Mouse (Mus musculus): Measurements from ENCODE around the gene Ubqln4. TPM values are rescaled to one million over a fixed set of nuclear protein-coding genes. Genes with fewer than 3 reads are reported as not detected.
A peak's percentile ranks its signal among the peaks of the same experiment; 100 is the strongest.

Gene Ubqln4
- total and polyA plus RNA-seq, 3 experiments: 22.8 to 62.2 (median 39.6) TPM

DNA sequence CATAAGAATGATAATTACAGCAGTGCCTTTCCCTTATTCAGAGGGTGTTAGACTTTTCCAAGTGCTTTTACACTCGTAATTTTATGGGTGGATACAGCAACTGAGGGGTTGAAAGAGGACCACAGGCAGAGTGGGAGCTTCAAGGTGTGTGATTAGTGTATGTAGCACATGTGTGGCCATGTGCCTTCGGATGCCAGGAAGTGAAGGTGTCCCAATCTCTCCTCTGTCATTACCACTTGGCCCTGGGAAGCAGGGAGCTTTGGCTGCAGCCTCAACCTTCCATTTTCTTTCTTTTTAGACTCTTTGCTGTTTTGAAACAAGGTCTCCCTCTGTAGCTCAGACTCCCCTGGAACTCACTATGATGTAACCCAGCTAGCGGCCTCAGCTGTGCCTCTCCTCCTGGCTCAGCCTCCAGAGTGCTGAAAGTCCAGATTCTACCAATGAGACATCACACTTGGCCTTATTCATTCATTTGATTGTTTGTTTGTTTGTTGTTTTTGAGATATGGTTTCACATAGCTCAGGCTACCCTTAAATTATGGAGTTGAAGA, 63.5 kb downstream of the Ubqln4 start:
- DNase-seq (ENCODE audit: extremely low read depth): no peak
- Histone ChIP-seq H3K27ac (ENCODE audit: insufficient read depth, low read depth) (no peak overlapping the region), H3K36me3 (replicated peaks in 1 of 2; ENCODE audit: control insufficient read depth in 1 of 2, insufficient read depth in 1 of 2, low read length in 1 of 2) (no peaks in the 10 kb centered on the region), H3K4me3 (replicated peaks in 1 of 3; ENCODE audit: low read depth in 2 of 3, low read length in 2 of 3, poor library complexity in 1 of 3) (no peak overlapping the region), H3K79me2 (replicated peaks; ENCODE audit: control insufficient read depth, extremely low read depth, insufficient read depth, poor library complexity, severe bottlenecking) (peaks cover 10% of the 10 kb centered on the region), H3K9ac (ENCODE audit: insufficient read depth, low read depth) (no peak overlapping the region), H3K4me2 (ENCODE audit: insufficient read depth, low read depth, poor library complexity, severe bottlenecking) (peak overlapping the region; percentile 43; the same call in 1 of the 2 replicates), H3K27me3 (replicated peaks) (peaks cover 8% of the 10 kb centered on the region), H3K4me1 (ENCODE audit: control insufficient read depth in 1 of 2, insufficient read depth in 2 of 2) (peaks cover 18 to 56% of the 10 kb centered on the region in 2 experiments), H3K9me3 (replicated peaks; ENCODE audit: low read length) (no peaks in the 10 kb centered on the region)
- dilution Hi-C loops (cut with MboI; ENCODE audit: extremely low pct_ligation_motif_present, extremely low pct_unique_long_range_greater_than_20kb, low sequenced_read_pairs): no loop called here
- TF ChIP-seq POLR2AphosphoS2 (IDR thresholded peaks at IDR 0.05; ENCODE audit: low read depth, low read length) (no peak), USF1 (IDR thresholded peaks at IDR 0.05; ENCODE audit: low read depth, low read length) (no peak), MAX (IDR thresholded peaks at IDR 0.05; ENCODE audit: low read length) (0 out of 2 replicates have a peak, but pooled peaks have one; percentile 22), CHD2 (IDR thresholded peaks at IDR 0.05; ENCODE audit: low read length) (no peak)
- in situ Hi-C loops (cut with MboI; ENCODE audit: low pct_ligation_motif_present, low pct_unique_long_range_greater_than_20kb, low sequenced_read_pairs): loop anchor here (25.0 kb wide), 1 partner anchor 120 kb away; no protein-coding TSS in a partner anchor

DNA sequence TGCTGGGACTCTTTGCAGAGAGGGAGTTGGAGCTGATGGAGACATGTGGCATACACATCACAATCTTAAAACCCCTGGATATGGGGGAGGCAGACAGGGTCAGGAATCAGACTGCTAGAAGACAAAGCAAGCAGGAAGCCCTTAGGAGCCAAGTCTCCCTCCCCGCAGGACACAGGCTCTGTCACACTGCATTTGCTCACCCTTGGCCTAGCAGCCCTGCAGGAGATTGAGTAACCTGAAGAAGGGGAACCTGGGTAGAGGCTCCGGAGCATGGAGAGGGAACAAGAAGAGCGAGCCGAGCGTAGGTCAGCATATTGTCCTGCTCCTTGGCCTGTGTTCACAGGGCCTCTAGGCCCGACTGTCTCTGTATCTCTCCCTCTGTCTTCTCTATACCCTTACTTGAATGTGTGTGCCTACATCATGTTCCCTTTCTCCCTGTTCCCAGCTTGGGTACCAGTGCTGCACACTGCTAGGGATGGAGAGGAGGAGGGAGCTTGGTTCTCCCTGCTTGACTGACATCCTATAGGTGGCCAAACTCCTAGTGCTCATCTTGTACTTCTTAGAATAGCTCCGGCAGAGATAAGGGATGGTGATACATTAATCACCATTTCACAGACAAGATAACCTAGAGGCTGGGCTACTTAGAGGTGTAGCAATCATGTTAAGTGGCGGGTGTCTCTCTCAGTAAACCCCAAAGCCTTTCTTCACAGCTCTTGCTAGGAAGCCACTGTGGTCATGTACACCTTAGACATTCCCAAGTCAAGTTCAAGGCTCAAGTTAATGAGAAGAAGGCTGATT, 64.7 kb downstream of the Ubqln4 start:
- dilution Hi-C loops (cut with MboI; ENCODE audit: extremely low pct_ligation_motif_present, extremely low pct_unique_long_range_greater_than_20kb, low sequenced_read_pairs): no loop called here
- no peaks in the 10 kb centered on the region for H3K36me3 ChIP-seq (replicated peaks in 1 of 2; ENCODE audit: control insufficient read depth in 1 of 2, insufficient read depth in 1 of 2, low read length in 1 of 2)
- no peak for TF ChIP-seq POLR2AphosphoS2 (IDR thresholded peaks at IDR 0.05; ENCODE audit: low read depth, low read length)
- TF ChIP-seq USF2 (conservative IDR thresholded peaks at IDR 0.05; ENCODE audit: low read depth, low read length): no peak
- TF ChIP-seq CHD2 (IDR thresholded peaks at IDR 0.05; ENCODE audit: low read length): no peak
- TF ChIP-seq NELFE (IDR thresholded peaks at IDR 0.05; ENCODE audit: low read depth, low read length): no peak
- TF ChIP-seq BHLHE40 (IDR thresholded peaks at IDR 0.05; ENCODE audit: low read depth, low read length): no peak
- TF ChIP-seq GABPA (IDR thresholded peaks at IDR 0.05; ENCODE audit: insufficient replicate concordance, low read depth, low read length): no peak
- TF ChIP-seq RAD21 (IDR thresholded peaks at IDR 0.05; ENCODE audit: low read depth, low read length): no peak
- TF ChIP-seq NRF1 (IDR thresholded peaks at IDR 0.05; ENCODE audit: low read depth, low read length): no peak
- TF ChIP-seq HCFC1 (IDR thresholded peaks at IDR 0.05; ENCODE audit: low read depth, low read length): no peak
- TF ChIP-seq ETS1 (conservative IDR thresholded peaks at IDR 0.05; ENCODE audit: low read depth, low read length): no peak
- no peak for TF ChIP-seq KAT2A (IDR thresholded peaks at IDR 0.05; ENCODE audit: insufficient replicate concordance, low read length)
- no peak for TF ChIP-seq ZKSCAN1 (IDR thresholded peaks at IDR 0.05; ENCODE audit: borderline replicate concordance, low read depth, low read length)
- no peak for TF ChIP-seq ZMIZ1 (IDR thresholded peaks at IDR 0.05; ENCODE audit: low read depth, low read length)
- no peak for TF ChIP-seq TCF12 (IDR thresholded peaks at IDR 0.05; ENCODE audit: low read depth, low read length)
- TF ChIP-seq JUN (IDR thresholded peaks at IDR 0.05; ENCODE audit: insufficient read depth, low read depth, low read length): no peak
- no peak for TF ChIP-seq E2F4 (IDR thresholded peaks at IDR 0.05; ENCODE audit: insufficient replicate concordance, low read depth, low read length)
- no peak for TF ChIP-seq MYC (IDR thresholded peaks at IDR 0.05; ENCODE audit: low read depth, low read length)
- TF ChIP-seq TBP (conservative IDR thresholded peaks at IDR 0.05; ENCODE audit: low read depth, low read length): no peak
- no peak for TF ChIP-seq JUND (conservative IDR thresholded peaks at IDR 0.05; ENCODE audit: low read depth, low read length)
- H3K4me1 ChIP-seq (ENCODE audit: control insufficient read depth in 1 of 2, insufficient read depth in 2 of 2): peaks cover 18 to 60% of the 10 kb centered on the region in 2 experiments
- H3K27ac ChIP-seq (ENCODE audit: insufficient read depth, low read depth): no peak overlapping the region
- H3K27me3 ChIP-seq (replicated peaks): peaks cover 8% of the 10 kb centered on the region
- no peak overlapping the region for H3K9ac ChIP-seq (ENCODE audit: insufficient read depth, low read depth)
- H3K4me2 ChIP-seq (ENCODE audit: insufficient read depth, low read depth, poor library complexity, severe bottlenecking): no peak overlapping the region
- in situ Hi-C loops (cut with MboI; ENCODE audit: low pct_ligation_motif_present, low pct_unique_long_range_greater_than_20kb, low sequenced_read_pairs): loop anchor here (25.0 kb wide), 1 partner anchor 119 kb away; no protein-coding TSS in a partner anchor
- no peak for DNase-seq (ENCODE audit: extremely low read depth)
- no peak overlapping the region for H3K4me3 ChIP-seq (replicated peaks in 1 of 3; ENCODE audit: low read depth in 2 of 3, low read length in 2 of 3, poor library complexity in 1 of 3)
- H3K9me3 ChIP-seq (replicated peaks; ENCODE audit: low read length): no peaks in the 10 kb centered on the region
- H3K79me2 ChIP-seq (replicated peaks; ENCODE audit: control insufficient read depth, extremely low read depth, insufficient read depth, poor library complexity, severe bottlenecking): peaks cover 22% of the 10 kb centered on the region

All from CH12.LX (cell line).